Mouse (Mus musculus): Measurements from ENCODE around the gene Myl3. TPM values are rescaled to one million over a fixed set of nuclear protein-coding genes. Genes with fewer than 3 reads are reported as not detected.

Myl3 gene
- total RNA-seq, 2 experiments from 2014 or later: 11,266 to 12,112 TPM

DNA sequence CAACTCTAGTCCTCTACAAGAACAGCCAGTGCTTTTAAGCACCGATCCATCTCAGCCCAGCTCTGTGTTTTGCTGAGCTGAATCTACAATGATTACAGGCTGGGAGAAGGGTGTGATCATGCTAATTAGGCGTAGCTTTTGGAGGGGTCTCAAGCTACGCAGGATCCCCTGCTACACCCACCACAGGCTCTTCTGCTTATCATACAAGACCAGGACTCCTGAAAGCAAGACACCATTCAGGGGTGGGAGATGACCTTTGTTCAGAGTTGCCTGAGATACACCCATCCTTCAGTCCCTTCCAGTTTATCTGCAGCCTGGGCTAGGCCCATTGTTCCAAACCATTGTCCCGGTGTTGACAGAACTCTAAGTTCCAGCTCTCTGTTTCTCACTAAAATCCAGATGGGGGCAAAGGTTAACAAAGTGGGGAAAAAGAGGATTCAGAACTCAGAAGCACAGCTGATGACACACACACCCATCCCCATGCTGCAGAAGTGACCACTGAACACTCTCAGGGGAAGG is 11.3 kb downstream of the Myl3 start:
- DNase-seq: no peak
- intact Hi-C loops (cut with DNase I): no loop called here

DNA sequence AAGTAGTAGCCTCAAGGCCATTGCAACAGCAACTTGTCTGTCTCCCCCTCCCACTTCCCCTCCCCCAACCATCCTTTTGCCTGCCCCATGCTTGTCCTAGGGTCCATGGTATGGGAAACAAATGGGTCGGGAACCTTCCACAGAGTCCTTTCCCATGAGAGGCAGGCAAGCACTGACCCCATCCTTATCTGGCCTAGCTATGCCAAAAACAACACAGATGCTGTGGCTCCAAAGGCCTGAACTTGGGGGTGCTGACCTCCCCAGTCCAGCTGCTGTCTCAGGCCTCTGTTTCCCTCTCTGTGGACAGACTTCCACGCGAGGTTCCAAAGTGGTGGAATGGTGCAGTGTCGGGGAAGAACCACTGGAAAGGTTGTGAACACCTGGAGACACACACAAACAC is 12.1 kb downstream of the Myl3 start:
- intact Hi-C loops (cut with DNase I): no loop called here
- DNase-seq: no peak

DNA sequence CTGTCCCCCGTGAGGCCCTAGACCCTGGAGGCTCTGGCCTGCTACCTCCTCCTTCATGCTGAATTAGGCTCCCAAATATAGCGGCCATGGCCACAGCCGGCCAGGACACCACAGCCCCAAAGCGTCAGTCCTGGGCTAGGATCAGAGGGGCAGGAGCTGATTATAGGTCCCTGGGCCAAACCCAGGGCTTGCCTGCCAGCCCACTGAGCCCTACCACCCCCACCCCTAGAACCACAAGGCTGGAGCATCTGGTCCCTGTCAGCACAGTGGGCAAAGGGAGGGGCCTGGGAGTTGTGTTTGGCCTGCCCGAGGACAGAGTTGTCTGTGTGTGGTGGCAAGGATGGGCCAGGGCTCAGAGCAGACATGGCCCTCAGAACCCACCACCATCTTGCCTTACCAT is 16.2 kb downstream of the Myl3 start:
- intact Hi-C loops (cut with DNase I): loop anchor here (2.0 kb wide), 2 partner anchors 23 to 35 kb away; no protein-coding TSS in a partner anchor
- DNase-seq: no peak

DNA sequence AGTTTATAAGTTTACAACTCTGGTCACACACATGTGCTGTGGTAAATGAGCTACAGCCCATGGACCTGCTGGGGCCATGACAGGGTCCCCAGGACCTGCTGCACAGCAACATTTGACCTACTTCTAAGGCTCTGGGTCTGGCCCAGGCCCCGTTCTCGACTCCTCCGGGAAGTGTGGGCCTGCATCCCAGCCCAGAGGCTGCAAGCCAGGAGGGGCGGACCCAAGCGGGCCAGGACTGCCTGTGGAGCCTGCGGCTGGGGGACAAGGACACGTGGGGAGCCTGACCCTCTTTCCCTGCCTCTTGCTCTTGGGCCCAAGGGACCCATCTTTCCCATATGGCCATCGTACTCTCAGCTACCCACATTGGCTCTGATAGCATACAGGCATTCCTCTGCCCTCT is 16.9 kb downstream of the Myl3 start:
- intact Hi-C loops (cut with DNase I): loop anchor here (2.0 kb wide), 2 partner anchors 22 to 36 kb away; no protein-coding TSS in a partner anchor
- DNase-seq: peak; percentile 88 to 94

DNA sequence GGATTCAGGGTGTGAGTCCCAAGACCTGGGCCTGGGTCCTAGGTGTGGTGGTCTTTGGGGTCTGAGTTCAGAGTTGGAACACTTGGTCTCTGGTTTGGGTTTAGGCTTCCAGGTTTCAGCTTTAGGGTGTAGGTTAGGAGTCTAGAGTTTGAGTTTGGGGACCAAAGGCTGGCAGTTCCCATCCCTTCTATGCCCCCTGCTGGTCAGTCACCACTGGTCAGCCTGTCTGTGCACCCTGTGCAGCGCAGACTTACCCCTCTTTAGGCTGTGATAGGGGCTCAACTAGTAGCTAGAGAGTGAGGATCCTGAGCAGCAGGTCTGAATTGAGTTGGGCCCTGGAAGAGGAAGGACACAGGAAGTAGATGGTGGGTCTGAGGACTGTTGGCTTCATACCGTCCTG is 17.6 kb downstream of the Myl3 start:
- DNase-seq: peak; percentile 76 to 82
- intact Hi-C loops (cut with DNase I): loop anchor here (2.0 kb wide), 2 partner anchors 22 to 36 kb away; no protein-coding TSS in a partner anchor

DNA sequence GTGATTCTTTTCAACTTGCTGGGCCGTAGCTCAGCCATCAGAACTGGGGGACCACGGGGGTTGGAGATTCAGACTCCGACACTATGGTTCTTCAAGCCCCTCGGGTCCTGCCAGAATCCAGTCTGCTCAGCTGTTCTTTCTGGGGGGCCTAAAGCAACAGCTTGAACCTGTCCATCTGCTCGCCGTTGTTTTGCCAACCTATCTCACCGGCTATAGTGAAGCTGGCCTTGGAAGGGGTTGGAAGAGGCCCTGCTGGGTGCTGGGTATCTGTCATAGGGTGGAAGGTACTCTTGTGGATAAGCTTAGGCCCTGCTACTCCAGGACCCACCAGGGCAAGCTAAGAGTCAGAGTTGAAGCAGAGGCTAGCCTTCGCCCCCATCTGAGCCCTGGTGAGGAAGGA is 19.2 kb downstream of the Myl3 start:
- intact Hi-C loops (cut with DNase I): loop anchor here (2.0 kb wide), 1 partner anchor 30 kb away; no protein-coding TSS in a partner anchor
- DNase-seq: no peak

DNA sequence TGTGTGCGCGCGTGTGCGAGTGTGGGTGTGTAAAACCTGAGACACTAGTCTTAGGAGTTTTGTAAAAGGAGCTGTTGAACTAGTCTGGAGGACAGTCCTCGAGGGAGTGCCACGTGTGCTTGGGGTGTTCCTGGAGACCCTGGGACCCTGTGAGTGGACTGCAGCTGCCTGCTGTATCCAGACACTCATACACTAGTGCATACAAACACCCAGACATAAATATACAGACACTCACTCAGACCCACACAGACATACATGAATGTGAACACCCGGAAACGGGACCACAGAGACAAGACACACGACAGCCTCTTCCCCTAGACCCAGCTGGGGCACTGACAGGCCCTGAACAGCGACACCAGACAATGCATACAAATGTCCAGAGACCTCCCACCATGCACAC is 21.1 kb downstream of the Myl3 start:
- intact Hi-C loops (cut with DNase I): no loop called here
- no peak for DNase-seq

DNA sequence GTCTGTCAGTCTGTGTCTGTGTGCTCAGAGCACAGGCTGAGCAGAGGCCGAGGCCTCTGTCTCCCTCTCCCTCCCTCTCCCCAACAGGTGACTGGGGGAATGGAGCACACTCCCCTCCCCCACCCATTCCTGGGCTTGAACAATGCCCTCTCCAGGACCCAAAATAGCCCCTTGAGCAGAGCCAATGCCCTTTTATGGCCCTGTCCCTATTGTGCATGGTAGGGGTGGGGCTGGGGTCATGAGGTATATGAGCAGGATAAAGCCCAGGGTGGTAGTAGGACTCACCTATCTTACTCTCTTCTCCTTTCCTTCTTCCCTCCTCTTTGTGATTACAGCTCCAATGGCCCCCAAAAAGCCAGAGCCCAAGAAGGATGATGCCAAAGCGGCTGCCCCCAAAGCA is 21.7 kb downstream of the Myl3 start:
- DNase-seq: peak; percentile 69 to 77
- intact Hi-C loops (cut with DNase I): no loop called here

DNA sequence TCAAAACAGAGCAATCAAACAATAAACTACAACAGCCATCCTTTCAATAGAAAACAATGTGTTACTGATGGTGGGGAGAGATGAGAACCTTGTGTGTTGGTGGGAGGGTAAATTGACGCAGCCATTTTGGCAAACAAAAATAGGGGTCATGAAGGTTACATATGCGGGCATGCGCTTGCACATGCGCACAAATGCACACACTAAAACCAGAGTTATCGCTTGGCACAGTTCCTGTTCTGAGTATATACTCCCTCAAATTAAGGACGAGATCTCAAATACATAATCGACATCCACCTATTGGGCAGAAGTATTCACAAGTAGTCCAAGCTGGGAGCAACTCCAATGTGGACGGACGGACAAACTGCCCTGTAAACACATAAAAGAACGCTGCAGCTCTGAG is 30.7 kb downstream of the Myl3 start:
- DNase-seq: no peak
- intact Hi-C loops (cut with DNase I): no loop called here

DNA sequence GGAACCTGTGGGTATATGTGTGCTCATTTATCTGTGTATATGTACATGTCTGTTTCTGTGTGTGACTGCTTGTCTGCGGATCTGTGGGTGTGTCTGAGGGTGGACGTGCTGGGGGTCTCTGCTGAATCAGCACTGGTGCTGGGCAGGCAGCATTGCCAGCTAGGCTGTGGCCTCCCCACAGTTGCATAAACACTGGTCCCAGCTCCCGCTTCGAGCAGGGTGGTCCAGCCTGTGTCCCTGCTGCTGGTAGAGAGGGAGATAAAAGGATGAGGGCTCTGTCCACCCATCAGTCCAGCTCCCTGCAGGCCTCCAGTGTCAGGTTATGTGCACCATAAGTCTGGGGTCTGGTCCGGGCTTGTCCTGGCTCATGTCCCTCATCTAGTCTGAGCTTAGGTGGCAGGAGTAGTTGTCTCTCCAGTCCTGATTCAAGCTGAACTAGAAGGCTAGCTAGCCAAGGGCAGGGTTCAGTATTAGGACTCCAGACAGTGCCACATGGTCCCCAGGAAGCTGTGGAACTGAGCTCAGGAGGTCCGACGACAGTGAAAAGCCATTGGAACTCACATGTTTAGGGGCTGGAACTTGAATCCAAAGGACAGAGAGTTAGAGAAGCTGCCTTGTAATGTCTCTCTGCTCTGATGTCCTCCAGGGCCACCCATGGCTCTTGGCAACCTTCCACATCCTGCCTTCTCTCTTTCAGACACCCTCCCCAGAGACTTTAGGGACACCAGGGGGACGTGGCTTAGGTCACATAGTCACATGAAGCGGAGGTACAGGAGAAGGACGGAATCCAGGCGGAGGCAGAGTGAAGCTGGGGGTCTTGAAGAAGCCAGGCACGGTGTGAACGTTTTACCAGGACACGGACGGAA is 33.0 kb downstream of the Myl3 start:
- intact Hi-C loops (cut with DNase I): loop anchor here (5.0 kb wide), 1 partner anchor 42 kb away; no protein-coding TSS in a partner anchor
- peak in 1 of 2 experiments; percentile 60 for DNase-seq

DNA sequence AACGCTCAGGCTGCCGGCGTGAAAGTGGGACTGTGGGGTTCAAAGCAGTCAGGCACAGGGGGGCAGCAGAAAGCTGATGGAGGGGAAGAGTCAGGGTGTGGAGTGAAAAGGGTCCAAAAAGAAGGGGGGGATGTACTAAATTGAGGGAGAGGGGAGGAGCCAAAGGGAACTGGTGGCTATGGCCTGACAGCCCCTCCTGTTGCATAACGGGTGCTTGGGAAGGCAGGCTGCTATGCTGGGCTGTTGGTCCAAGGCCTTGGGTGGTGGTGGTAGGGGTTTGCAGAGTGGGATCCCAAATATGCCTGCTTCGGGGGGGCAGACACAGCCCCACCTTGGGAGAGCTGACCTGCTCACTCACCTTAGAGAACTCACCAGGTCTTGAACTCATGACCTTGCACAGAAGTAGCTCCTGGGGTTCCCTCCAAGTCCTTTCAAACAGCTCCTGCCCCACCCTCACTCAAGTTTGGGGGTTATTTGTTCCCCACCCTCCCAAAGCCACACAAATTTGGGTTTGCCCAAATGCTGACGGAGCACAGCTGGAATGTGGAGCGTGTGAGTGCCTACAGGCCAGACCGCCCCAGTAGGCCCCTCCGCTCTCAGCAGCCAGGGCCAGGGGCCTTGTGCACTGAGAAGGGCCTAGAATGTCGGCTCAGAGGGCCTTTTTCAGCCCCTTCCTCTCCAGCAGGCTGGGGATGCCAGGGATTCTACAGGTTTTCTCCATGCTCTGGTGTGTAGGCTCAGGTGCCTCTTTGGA is 33.8 kb downstream of the Myl3 start:
- no peak for DNase-seq
- intact Hi-C loops (cut with DNase I): loop anchor here (5.0 kb wide), 1 partner anchor 43 kb away; no protein-coding TSS in a partner anchor

DNA sequence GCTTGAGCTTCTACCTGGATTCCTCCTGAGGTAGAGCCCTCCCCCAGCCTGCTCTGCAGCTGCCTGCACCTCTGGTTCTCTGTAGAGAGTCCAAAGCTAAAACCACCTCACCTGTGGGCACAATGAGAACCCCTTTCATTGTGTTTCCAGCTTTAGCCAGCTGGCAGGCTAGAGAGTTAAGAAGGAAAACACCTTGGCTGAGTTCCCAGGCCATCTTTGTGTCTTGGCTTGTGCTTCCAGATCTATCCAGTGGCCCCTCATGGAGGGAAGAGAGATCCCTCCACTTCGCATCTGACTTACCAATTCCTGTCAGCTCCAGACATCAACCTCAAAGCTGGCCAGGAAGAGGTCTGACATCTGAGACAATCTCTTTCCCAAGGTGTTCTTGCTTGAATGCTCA is 36.4 kb downstream of the Myl3 start:
- DNase-seq: no peak
- intact Hi-C loops (cut with DNase I): loop anchor here (5.0 kb wide), 1 partner anchor 46 kb away; no protein-coding TSS in a partner anchor

DNA sequence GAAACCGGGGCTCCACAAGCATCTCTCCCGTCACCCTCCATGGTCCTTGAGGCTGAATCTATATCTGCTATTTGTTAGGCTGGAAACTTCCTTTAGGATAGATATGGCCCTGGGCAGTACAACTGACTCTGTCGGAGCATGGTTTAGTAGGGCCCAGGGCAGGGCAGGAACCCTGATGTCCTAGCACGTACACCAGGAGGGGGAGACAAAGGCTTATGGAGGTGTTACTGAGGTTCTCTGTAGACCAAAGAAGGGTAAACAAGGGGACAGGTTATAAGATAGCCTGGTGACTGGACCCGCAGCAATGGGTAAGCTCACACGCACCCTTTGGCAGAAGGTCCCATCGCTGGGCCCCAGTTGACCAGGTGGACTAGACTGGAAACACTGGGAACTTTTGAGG is 36.9 kb downstream of the Myl3 start:
- intact Hi-C loops (cut with DNase I): loop anchor here (5.0 kb wide), 1 partner anchor 46 kb away; no protein-coding TSS in a partner anchor
- no peak for DNase-seq

DNA sequence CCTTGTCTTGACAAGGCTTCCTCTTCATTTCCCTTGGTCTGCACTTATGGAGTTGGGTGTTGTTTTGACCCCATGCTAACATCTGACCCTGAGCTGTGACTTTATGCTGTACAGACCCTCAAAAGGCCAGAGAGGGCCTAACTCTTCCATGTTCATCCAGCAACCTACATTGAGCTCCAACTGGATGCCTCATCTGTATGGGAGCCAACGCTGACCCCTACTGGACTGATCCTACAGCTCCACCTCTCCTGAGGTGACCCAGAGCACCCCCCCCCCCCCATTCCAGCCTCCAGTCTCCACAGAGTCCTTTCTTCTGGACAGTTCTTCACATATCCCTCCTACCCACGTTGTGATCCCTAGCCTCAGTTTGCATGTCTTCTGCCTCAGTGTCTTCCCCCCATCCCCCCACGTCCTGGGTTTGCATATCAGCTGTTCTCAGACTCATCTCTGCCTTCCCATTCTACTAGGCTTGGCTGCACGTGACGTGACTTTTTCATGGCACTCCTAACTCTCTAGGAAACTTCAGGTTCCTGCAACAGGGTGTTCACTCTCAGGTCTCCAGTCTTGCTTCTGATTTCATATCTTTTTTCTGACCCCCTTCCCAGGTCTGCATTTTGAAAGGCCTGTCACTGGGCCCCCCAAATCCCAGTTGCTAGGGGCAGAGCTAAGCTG is 37.7 kb downstream of the Myl3 start:
- no peak for DNase-seq
- intact Hi-C loops (cut with DNase I): loop anchor here (5.0 kb wide), 1 partner anchor 47 kb away; no protein-coding TSS in a partner anchor

DNA sequence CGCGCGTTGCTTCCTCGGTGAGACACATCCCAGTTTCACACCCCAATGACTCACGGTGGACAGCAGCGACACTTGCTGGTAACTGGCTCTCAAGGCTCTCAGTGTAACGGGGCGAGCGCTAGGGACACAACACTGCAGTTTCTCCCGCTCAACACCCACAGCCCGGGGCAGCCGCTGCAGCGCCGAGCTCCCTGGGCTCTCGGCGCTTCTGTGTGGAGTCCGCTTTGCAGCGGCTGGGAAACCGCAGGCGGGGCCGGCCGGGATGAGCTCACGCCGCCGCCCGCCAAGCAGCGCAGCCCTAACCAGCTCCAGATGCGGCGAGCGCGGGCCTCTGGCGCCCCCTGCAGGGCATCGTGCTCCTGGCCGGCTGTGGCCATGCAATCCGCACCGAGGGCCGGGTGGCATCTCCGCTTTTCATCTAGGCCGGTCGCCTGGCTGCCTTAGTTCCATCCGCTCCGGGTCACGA is 39.6 kb downstream of the Myl3 start:
- intact Hi-C loops (cut with DNase I): loop anchor here (1.0 to 10.0 kb wide), 8 partner anchors 22 to 370 kb away; partner anchors contain the start of gene Lrrc2

DNA sequence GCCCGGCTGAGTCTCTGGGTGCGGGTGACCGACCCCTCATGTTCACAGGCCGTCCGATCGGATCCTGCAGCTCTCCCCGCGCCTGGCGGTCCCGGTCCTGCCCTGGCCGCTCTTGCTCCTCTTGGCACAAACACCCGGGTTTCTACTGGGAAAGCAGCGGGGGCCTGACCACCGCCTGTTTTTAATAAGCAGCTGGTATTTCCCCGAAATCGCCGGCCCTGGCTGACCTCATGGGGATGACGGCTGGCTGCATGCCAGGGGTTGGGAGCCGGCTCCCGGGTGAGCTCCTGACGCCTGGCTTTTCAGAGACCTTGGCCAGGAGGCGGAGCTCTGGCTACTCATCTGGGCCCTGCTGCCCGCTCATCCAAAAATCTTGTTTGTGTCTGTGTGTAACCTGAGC is 40.1 kb downstream of the Myl3 start:
- intact Hi-C loops (cut with DNase I): loop anchor here (1.0 to 10.0 kb wide), 8 partner anchors 23 to 371 kb away; partner anchors contain the start of gene Lrrc2
- DNase-seq: peak; percentile 90 to 92

More for the DNA sequence above, 39.6 kb downstream of the Myl3 start:
- peak; percentile 98 to 99 for DNase-seq

DNA sequence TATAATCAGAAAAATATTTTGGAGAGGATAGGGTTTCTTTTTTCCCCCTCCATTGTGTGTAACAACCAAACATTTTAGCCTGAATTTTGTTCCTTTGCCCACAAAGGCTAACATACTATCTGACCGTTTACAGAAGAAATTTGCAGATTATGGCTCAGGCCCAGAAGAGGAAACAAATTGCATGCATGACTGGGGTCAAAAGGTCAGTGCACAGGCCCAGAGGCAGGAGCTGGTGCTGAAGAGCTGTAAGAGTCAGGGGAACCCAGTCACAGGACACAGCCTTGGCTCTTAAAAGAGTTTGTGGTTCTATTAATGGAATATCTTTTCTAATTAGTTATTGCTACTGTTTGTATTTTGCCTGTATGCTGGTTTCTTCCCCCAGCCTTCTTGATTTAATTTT is 42.0 kb downstream of the Myl3 start:
- no peak for DNase-seq
- intact Hi-C loops (cut with DNase I): loop anchor here (5.0 to 10.0 kb wide), 5 partner anchors 89 to 339 kb away; partner anchors contain the start of gene Lrrc2

DNA sequence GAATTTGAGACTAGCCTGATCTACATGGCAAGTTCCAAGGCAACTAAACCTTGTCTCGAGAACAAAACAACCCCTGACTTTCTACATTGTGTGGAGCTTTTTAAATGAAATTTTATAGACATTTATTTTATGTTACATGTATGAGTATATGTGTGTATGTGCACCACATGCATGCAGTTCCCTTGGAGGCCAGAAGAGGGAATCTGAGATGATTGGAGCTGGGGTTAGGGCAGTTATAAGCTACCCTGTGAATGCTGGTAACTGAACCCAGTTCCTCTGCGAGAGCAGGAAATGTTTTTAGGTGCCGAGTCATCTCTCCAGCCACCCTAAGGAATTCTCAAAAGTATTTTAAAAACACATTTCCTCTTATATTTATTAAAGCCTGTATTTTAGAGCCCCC is 46.5 kb downstream of the Myl3 start:
- intact Hi-C loops (cut with DNase I): loop anchor here (10.0 kb wide), 2 partner anchors 297 to 343 kb away; no protein-coding TSS in a partner anchor
- no peak for DNase-seq

DNA sequence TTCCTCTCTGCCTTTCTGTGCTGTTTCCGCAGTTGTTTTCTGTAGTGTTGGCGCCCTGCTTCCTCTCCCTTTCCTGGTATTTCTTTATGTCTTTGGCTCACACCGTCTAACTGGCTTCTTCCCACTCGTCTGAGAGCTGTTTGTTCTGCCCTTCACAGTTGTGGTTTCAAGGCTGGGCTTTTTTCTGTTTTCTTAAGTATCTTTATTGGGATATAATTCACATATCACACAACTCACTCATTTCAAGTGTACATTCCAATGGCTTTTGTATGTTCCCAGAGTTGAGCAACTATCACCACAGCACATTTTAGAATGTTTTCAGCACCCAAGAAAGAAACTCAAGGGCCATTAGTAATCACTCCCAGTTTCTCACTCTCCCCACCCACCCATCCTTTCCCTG is 48.8 kb downstream of the Myl3 start:
- intact Hi-C loops (cut with DNase I): no loop called here
- no peak for DNase-seq

DNA sequence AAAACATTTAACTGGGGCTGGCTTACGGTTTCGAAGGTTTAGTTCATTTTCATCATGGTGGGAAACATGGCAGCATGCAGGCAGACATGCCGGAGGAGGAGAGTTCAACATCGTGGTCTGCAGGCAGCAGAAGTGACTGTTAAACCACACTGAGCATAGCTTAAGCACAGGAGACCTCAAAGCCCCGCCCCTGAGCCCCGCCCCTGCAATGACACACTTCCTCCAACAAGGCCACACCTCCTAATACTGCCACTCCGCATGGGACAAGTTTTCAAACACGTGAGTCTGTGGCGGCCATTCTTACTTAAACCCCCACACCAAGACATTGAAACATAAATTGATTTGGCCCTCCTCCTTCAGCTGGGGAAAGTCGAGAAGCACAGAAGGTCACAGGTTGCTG is 55.4 kb downstream of the Myl3 start:
- DNase-seq: no peak
- intact Hi-C loops (cut with DNase I): no loop called here

All from heart, postnatal 14 days (tissue).